Mouse (Mus musculus) midbrain, embryonic 14.5 days (tissue): ENCODE data around the gene Ccdc136. TPM values are rescaled to one million over a fixed set of nuclear protein-coding genes. Genes with fewer than 3 reads are reported as not detected.

Experiments used
- ATAC-seq: fragments of 200-750 bp; cut with Nextera tagmentation; 2 replicates; pipeline ENCODE4 v1.8.0; 2017; ENCODE audit warnings: moderate number of reproducible peaks, moderate library complexity; ENCODE audit not compliant: low FRiP score, low TSS enrichment
- DNase-seq: peaks from one replicate; pipeline ENCODE4 v3.0.0-alpha.2; 2015
- H3K27ac ChIP-seq: fragments of 300-500 bp; sonication (generic); replicated peaks from 2 replicates; pipeline ENCODE4 v1.5.1; 2014; ENCODE audit warnings: mild to moderate bottlenecking, low read depth, low read length, moderate library complexity
- H3K27me3 ChIP-seq: fragments of 300-500 bp; sonication (generic); 2 replicates; pipeline ENCODE4 v1.6.1; 2014; ENCODE audit warnings: low read length, control low read depth, mixed read lengths; ENCODE audit not compliant: control insufficient read depth, insufficient read depth
- H3K36me3 ChIP-seq: fragments of 300-500 bp; sonication (generic); 2 replicates; pipeline ENCODE4 v1.6.1; 2014; ENCODE audit warnings: low read length, control low read depth; ENCODE audit not compliant: control insufficient read depth, insufficient read depth
- H3K4me1 ChIP-seq: fragments of 300-500 bp; sonication (generic); 2 replicates; pipeline ENCODE4 v1.6.1; 2014; ENCODE audit warnings: mild to moderate bottlenecking, antibody characterized with exemption, low read length, control low read depth; ENCODE audit not compliant: control insufficient read depth, insufficient read depth
- H3K4me2 ChIP-seq: fragments of 300-500 bp; sonication (generic); 2 replicates; pipeline ENCODE4 v1.6.1; 2014; ENCODE audit warnings: mild to moderate bottlenecking, low read length, moderate library complexity
- H3K4me3 ChIP-seq: fragments of 300-500 bp; sonication (generic); replicated peaks from 2 replicates; pipeline ENCODE4 v1.5.1; 2014; ENCODE audit warnings: low read depth, low read length
- H3K9ac ChIP-seq: fragments of 300-500 bp; sonication (generic); replicated peaks from 2 replicates; pipeline ENCODE4 v1.6.1; 2014; ENCODE audit warnings: mild to moderate bottlenecking, low read length, moderate library complexity
- H3K9me3 ChIP-seq: fragments of 300-500 bp; sonication (generic); 2 replicates; pipeline ENCODE4 v1.6.1; 2016; ENCODE audit warnings: low read length, control low read depth, mixed read lengths; ENCODE audit not compliant: control insufficient read depth
- WGBS: fragments of 180-500 bp; shearing (Covaris S2); extraction: QIAGEN DNeasy Blood & Tissue Kit; methylation state at CpG from one replicate; pipeline ENCODE4 v1.1.7; 2014; 5-methylcytosine and 5-hydroxymethylcytosine counted together
- polyA plus RNA-seq: library from polyadenylated mRNA; unstranded; fragments of >200 nt; fragmentation: Nextera tagmentation; extraction: Ambion mirVana; gene quantifications from 2 replicates; pipeline ENCODE4 v1.2.1, GENCODE M21; 2014

Gene Ccdc136
- polyA plus RNA-seq, 1 experiment from 2014 or later: 33.5 TPM

GRCm38 (mm10) chr6:29439251-29439650 lies 43.1 kb downstream of the Ccdc136 start:
- H3K27ac ChIP-seq: no peak overlapping the region
- no peak overlapping the region for H3K4me2 ChIP-seq
- ATAC-seq (no peak), DNase-seq (no peak)
- H3K27me3 ChIP-seq: peaks cover 9% of the 10 kb centered on the region
- H3K36me3 ChIP-seq: no peaks in the 10 kb centered on the region
- H3K4me3 ChIP-seq: no peak overlapping the region
- H3K4me1 ChIP-seq: peaks cover 23% of the 10 kb centered on the region
- H3K9me3 ChIP-seq: no peaks in the 10 kb centered on the region
- WGBS: 69% methylated on average over 4 of the region's 4 CpGs
- no peak overlapping the region for H3K9ac ChIP-seq

GRCm38 (mm10) chr6:29439789-29440188 lies 43.7 kb downstream of the Ccdc136 start:
- Histone ChIP-seq H3K4me2 (no peak overlapping the region), H3K9me3 (no peaks in the 10 kb centered on the region), H3K27me3 (peaks cover 4% of the 10 kb centered on the region; the same call in 1 of the 2 replicates), H3K36me3 (no peaks in the 10 kb centered on the region), H3K9ac (no peak overlapping the region), H3K27ac (no peak overlapping the region), H3K4me3 (no peak overlapping the region), H3K4me1 (peaks cover 20% of the 10 kb centered on the region)
- ATAC-seq (no peak), DNase-seq (no peak)
- WGBS: 95% methylated on average over 6 of the region's 6 CpGs

- ATAC-seq: no peak
- WGBS: 75% methylated on average over 11 of the region's 11 CpGs
- Histone ChIP-seq H3K27ac (no peak overlapping the region), H3K4me1 (no peaks in the 10 kb centered on the region), H3K9ac (no peak overlapping the region), H3K9me3 (no peaks in the 10 kb centered on the region), H3K36me3 (no peaks in the 10 kb centered on the region), H3K27me3 (no peaks in the 10 kb centered on the region), H3K4me2 (no peak overlapping the region), H3K4me3 (no peak overlapping the region)
- DNase-seq: peak; percentile 19
These were observed 48.7 kb downstream of the Ccdc136 start for GRCm38 (mm10) chr6:29444773-29445172.

- DNase-seq (no peak), ATAC-seq (no peak)
- no peak overlapping the region for H3K9ac ChIP-seq
- no peaks in the 10 kb centered on the region for H3K27me3 ChIP-seq
- WGBS: 92% methylated on average over 7 of the region's 7 CpGs
- H3K9me3 ChIP-seq: no peaks in the 10 kb centered on the region
- H3K36me3 ChIP-seq: no peaks in the 10 kb centered on the region
- H3K27ac ChIP-seq: no peak overlapping the region
- H3K4me1 ChIP-seq: no peaks in the 10 kb centered on the region
- H3K4me3 ChIP-seq: no peak overlapping the region
- no peak overlapping the region for H3K4me2 ChIP-seq
These were observed 49.2 kb downstream of the Ccdc136 start for GRCm38 (mm10) chr6:29445354-29445753.

DNA sequence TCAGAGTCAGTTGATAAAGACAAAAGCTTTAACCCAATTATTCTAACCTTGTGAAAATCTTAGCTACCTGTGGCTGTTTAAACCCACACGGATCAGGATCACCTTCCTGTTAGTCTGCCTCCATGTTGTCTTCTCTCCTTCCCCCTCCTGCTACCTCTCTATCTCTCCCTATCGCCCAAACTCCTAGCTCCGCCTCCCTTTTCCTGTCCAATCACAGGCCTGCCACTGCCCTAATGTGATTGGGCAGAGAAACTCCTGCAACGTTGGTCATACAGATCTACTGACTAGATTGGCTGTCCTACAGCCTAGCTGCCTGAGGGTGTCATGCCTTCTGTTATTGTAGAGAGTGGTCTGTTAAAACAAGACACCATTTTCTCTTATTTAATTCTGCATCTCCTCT lies 53.7 kb downstream of the Ccdc136 start:
- no peaks in the 10 kb centered on the region for H3K9me3 ChIP-seq
- no peak overlapping the region for H3K27ac ChIP-seq
- H3K4me1 ChIP-seq: no peaks in the 10 kb centered on the region
- H3K36me3 ChIP-seq: no peaks in the 10 kb centered on the region
- DNase-seq (no peak), ATAC-seq (no peak)
- no peaks in the 10 kb centered on the region for H3K27me3 ChIP-seq
- H3K9ac ChIP-seq: no peak overlapping the region
- H3K4me3 ChIP-seq: no peak overlapping the region
- no peak overlapping the region for H3K4me2 ChIP-seq
- 29% methylated on average over 4 of the region's 4 CpGs for WGBS

GRCm38 (mm10) chr6:29450667-29451066 lies 54.6 kb downstream of the Ccdc136 start:
- H3K4me1 ChIP-seq: no peaks in the 10 kb centered on the region
- WGBS: 95% methylated on average over 6 of the region's 6 CpGs
- H3K27me3 ChIP-seq: no peaks in the 10 kb centered on the region
- 0 out of 2 replicates have a peak, but pooled peaks cover 2% of the 10 kb centered on the region for H3K36me3 ChIP-seq
- no peak overlapping the region for H3K9ac ChIP-seq
- ATAC-seq (no peak), DNase-seq (no peak)
- no peak overlapping the region for H3K4me3 ChIP-seq
- no peaks in the 10 kb centered on the region for H3K9me3 ChIP-seq
- no peak overlapping the region for H3K4me2 ChIP-seq
- no peak overlapping the region for H3K27ac ChIP-seq

- Histone ChIP-seq H3K9me3 (no peaks in the 10 kb centered on the region), H3K4me2 (no peak overlapping the region), H3K27me3 (no peaks in the 10 kb centered on the region), H3K27ac (no peak overlapping the region), H3K9ac (no peak overlapping the region), H3K4me1 (no peaks in the 10 kb centered on the region), H3K4me3 (no peak overlapping the region), H3K36me3 (no peaks in the 10 kb centered on the region)
- no peak for DNase-seq
- 59% methylated on average over 7 of the region's 7 CpGs for WGBS
- no peak for ATAC-seq
These were observed 65.4 kb downstream of the Ccdc136 start for GRCm38 (mm10) chr6:29461502-29461901.

DNA sequence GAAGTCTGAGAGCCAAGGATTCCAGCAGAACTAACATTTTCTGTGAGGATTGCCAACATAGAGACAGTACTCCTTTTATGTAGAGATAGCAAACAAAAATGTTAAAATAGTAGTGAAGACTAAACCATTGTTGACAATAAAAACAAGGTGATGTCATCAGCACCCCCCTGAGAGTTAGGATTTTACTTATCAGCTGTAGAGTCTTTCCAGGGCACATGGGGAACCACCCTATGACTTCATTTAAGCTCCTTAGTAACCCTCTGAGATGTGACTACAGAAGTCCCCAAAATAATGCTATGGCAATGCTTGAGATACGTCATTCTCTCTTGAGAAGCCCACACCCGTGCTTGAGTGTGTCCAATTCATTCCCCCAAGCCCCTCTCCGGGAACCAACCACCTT lies 67.3 kb downstream of the Ccdc136 start:
- Histone ChIP-seq H3K36me3 (no peaks in the 10 kb centered on the region), H3K4me2 (no peak overlapping the region), H3K27ac (no peak overlapping the region), H3K4me3 (no peak overlapping the region), H3K27me3 (no peaks in the 10 kb centered on the region), H3K9me3 (no peaks in the 10 kb centered on the region), H3K9ac (no peak overlapping the region), H3K4me1 (peaks cover under 1% of the 10 kb centered on the region)
- DNase-seq: no peak
- 80% methylated on average over 3 of the region's 3 CpGs for WGBS
- no peak for ATAC-seq

GRCm38 (mm10) chr6:29467583-29468354 lies 71.7 kb downstream of the Ccdc136 start, which contains the start of gene Atp6v1f:
Gene Atp6v1f, plus strand, starts transcription at chr6:29467718.
- H3K4me1 ChIP-seq: peaks cover 10% of the 10 kb centered on the region
- WGBS: 0% methylated on average over 39 of the region's 39 CpGs
- peak within 1 kb of the TSS; percentile 52 for H3K4me3 ChIP-seq
- no peaks in the 10 kb centered on the region for H3K9me3 ChIP-seq
- H3K4me2 ChIP-seq: peak within 1 kb of the TSS; percentile 75
- ATAC-seq (peak; percentile 92), DNase-seq (peak; percentile 98)
- H3K27ac ChIP-seq: peak within 1 kb of the TSS; percentile 77
- no peaks in the 10 kb centered on the region for H3K27me3 ChIP-seq
- H3K9ac ChIP-seq: peak within 1 kb of the TSS; percentile 55
- peaks cover 18% of the 10 kb centered on the region for H3K36me3 ChIP-seq
